Mouse (Mus musculus) CD4-positive, CD25-positive, alpha-beta regulatory T cell, adult 4 months (primary cell): ENCODE results near the gene Psmb3. TPM values are rescaled to one million over a fixed set of nuclear protein-coding genes. Genes with fewer than 3 reads are reported as not detected.
A peak's percentile ranks its signal among the peaks of the same experiment; 100 is the strongest.
"Not testable (repeated sequence)": the region's sequence is repeated elsewhere in the genome, so short reads cannot be mapped to it uniquely, and the experiment has no call there.

Experiments
- ATAC-seq: one replicate; pipeline ENCODE4 v1.8.0; 2017
- polyA plus RNA-seq, 2 experiments: library from polyadenylated mRNA; unstranded; fragments of 100-300 nt; shearing (Covaris generic); gene quantifications; one replicate each; pipeline ENCODE4 v1.2.1; 2017

Gene Psmb3
- polyA plus RNA-seq, 2 experiments from 2014 or later: 453 to 558 TPM

GRCm38 (mm10) chr11:97695712-97696401 is 7.3 kb upstream of the Psmb3 start:
- no peak for ATAC-seq

- ATAC-seq: no peak
These were observed 6.5 kb upstream of the Psmb3 start for GRCm38 (mm10) chr11:97696669-97697068.

- no peak for ATAC-seq
These were observed 5.9 kb upstream of the Psmb3 start for GRCm38 (mm10) chr11:97697199-97697890.

GRCm38 (mm10) chr11:97697891-97698529 is 5.2 kb upstream of the Psmb3 start:
- ATAC-seq: no peak

GRCm38 (mm10) chr11:97698741-97699611 is 4.2 kb upstream of the Psmb3 start:
- no peak for ATAC-seq

- ATAC-seq: no peak
These were observed 3.6 kb upstream of the Psmb3 start for GRCm38 (mm10) chr11:97699626-97700002.

GRCm38 (mm10) chr11:97700003-97700745 is 3.0 kb upstream of the Psmb3 start, which contains the start of gene Pcgf2:
Gene Pcgf2 (minus strand): TSS chr11:97700497.
- ATAC-seq: peak; percentile 4

GRCm38 (mm10) chr11:97700746-97701580 is 2.2 kb upstream of the Psmb3 start:
- no peak for ATAC-seq

GRCm38 (mm10) chr11:97701581-97702392 is 1.4 kb upstream of the Psmb3 start:
- ATAC-seq: no peak

- ATAC-seq: peak; percentile 33
These were observed 830 bp upstream of the Psmb3 start for GRCm38 (mm10) chr11:97702393-97702745.

- ATAC-seq: not testable (repeated sequence)
These were observed 6.9 kb downstream of the Psmb3 start for GRCm38 (mm10) chr11:97710067-97710466.

- no peak for ATAC-seq
These were observed 8.2 kb downstream of the Psmb3 start for GRCm38 (mm10) chr11:97711200-97711900.

- ATAC-seq: no peak
These were observed 9.1 kb downstream of the Psmb3 start for GRCm38 (mm10) chr11:97712286-97712685.

GRCm38 (mm10) chr11:97713896-97714295 is 10.7 kb downstream of the Psmb3 start:
- no peak for ATAC-seq

GRCm38 (mm10) chr11:97714356-97714755 is 11.2 kb downstream of the Psmb3 start:
- no peak for ATAC-seq

GRCm38 (mm10) chr11:97714784-97715760 is 11.9 kb downstream of the Psmb3 start:
- ATAC-seq: no peak

GRCm38 (mm10) chr11:97716021-97716420 is 12.8 kb downstream of the Psmb3 start:
- ATAC-seq: no peak
